Mouse (Mus musculus) layer of hippocampus, postnatal 14 days (tissue): Measurements from ENCODE around the gene Shisa3. TPM values are rescaled to one million over a fixed set of nuclear protein-coding genes. Genes with fewer than 3 reads are reported as not detected.

ENCODE experiments used
- microRNA-seq, 2 experiments: library from miRNA; unstranded; fragments of <30 nt; microRNA quantifications; one replicate each; pipeline ENCODE4 v1.2.0; 2021
- total RNA-seq, 2 experiments: library from RNA; stranded (reverse); gene quantifications; 2 replicates each; pipeline ENCODE4 v1.2.3; 2021

Shisa3 gene
- total RNA-seq, 2 experiments from 2014 or later, result 0.21 to 0.23 TPM

Small RNA genes lying within 50 kb of the gene (microRNA-seq; reads per million reads assigned to microRNA genes)
- gene Gm23617, result 0 reads per million in 2 experiments

Other genes starting within 250 kb of the Shisa3 start
- 10 to 100 TPM; 10.1 to 11.3 TPM for gene Bend4, start 179.6 kb upstream of the Shisa3 start, total RNA-seq
- 100 to 1,000 TPM; 141 to 150 TPM for gene Atp8a1, start 239.6 kb downstream of the Shisa3 start, total RNA-seq